Mouse (Mus musculus): ENCODE measurements around the gene Stoml2.
"Not testable (repeated sequence)": the region's sequence is repeated elsewhere in the genome, so short reads cannot be mapped to it uniquely, and the experiment has no call there.

The Stoml2 gene

GRCm38 (mm10) chr4:43004951-43005350, 26.6 kb downstream of the Stoml2 start:
- DNase-seq (ENCODE audit: inconsistent ontology term): no peak

- DNase-seq (ENCODE audit: inconsistent ontology term): no peak
Measured at GRCm38 (mm10) chr4:43002756-43003439, 28.6 kb downstream of the Stoml2 start.

- no peak for DNase-seq (ENCODE audit: inconsistent ontology term)
Measured at GRCm38 (mm10) chr4:43001272-43001671, 30.2 kb downstream of the Stoml2 start.

GRCm38 (mm10) chr4:43000141-43000986, 31.1 kb downstream of the Stoml2 start, which contains the start of gene Vcp:
TSS of gene Vcp (minus strand) at chr4:43000507.
- DNase-seq (ENCODE audit: inconsistent ontology term): peak; percentile 99

- DNase-seq (ENCODE audit: inconsistent ontology term): peak; percentile 92
Measured at GRCm38 (mm10) chr4:42999451-43000140, 31.9 kb downstream of the Stoml2 start.

GRCm38 (mm10) chr4:42998022-42998421, 33.5 kb downstream of the Stoml2 start:
- DNase-seq (ENCODE audit: inconsistent ontology term): no peak

GRCm38 (mm10) chr4:42988296-42988695, 43.2 kb downstream of the Stoml2 start:
- no peak for DNase-seq (ENCODE audit: inconsistent ontology term)

GRCm38 (mm10) chr4:42980467-42980866, 51.0 kb downstream of the Stoml2 start:
- DNase-seq (ENCODE audit: inconsistent ontology term): not testable (repeated sequence)

- DNase-seq (ENCODE audit: inconsistent ontology term): no peak
Measured at GRCm38 (mm10) chr4:42978062-42978461, 53.4 kb downstream of the Stoml2 start.
